Mouse (Mus musculus): ENCODE results near the gene Polr2h.

GRCm38 (mm10) chr16:20714307-20715080 lies 3.0 kb upstream of the Polr2h start:
- TF ChIP-seq CTCF (IDR thresholded peaks at IDR 0.05; ENCODE audit: low read depth, low read length) = no peak
- no peak for TF ChIP-seq GATA2 (IDR thresholded peaks at IDR 0.05; ENCODE audit: borderline replicate concordance, low read depth, low read length)

Data from G1E (cell line).